In the genomic region with DNA sequence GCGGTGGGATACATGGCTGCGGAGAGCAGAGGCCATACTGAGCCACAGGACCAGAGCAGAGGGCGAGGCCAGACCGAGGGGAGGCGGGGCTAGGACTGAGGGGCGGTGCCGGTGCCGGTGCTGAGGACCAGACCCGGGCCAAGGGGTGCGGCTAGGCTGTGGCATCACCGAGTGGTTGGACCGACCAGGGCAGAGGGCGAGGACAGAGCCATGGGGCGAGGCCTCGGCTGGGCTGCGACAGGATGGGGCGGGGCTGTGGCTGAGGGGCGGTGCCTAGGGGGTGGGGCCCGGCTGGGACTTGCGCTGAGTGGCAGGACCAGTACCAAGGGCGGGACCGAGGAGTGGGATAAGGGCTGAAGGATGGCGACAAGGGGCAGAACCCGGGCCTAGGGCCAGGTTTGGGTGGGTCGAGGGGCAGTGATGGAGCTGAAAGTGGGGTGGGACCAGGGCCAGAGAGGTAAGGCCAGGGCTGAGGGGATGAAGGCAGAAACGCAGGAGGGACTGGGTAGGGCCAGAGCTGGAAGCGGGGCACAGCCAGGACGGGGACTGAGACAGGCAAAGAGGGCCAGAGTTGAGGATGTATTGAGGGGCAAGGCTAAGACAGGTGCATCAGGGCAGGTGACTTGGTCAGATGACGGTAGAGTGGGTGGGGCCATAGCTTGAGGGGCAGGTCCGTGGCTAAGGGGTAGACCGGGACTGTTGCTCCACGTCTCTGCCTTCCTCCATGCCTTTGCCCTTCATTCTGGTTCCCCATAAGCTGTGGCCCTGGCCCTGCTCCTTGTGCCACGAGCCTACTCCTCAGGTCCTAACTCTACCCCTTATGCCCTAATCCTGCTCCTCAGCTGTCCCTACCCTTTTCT, we compare ENCODE assay signal across 8 mouse cellular contexts. TPM values are rescaled to one million over a fixed set of nuclear protein-coding genes. Genes with fewer than 3 reads are reported as not detected.
DNase-seq lines count a peak whose midpoint lies in the region; ATAC-seq and TF ChIP-seq lines count a peak whose summit lies in the region.

No protein-coding gene starts in this region.

- H3K9me3 ChIP-seq in ES-Bruce4 (replicated peaks; ENCODE audit: control insufficient read depth, insufficient read depth, low read length, poor library complexity, severe bottlenecking): no peaks in the 10 kb centered on the region
- H3K9me3 ChIP-seq in neural tube, embryonic 13.5 days: no peaks in the 10 kb centered on the region

- H3K27ac ChIP-seq in ES-Bruce4 (ENCODE audit: insufficient read depth, low read length): peak overlapping the region; percentile 14; the same call in 1 of the 2 replicates
- H3K27ac ChIP-seq in neural tube, embryonic 13.5 days (replicated peaks): no peak overlapping the region

- H3K4me1 ChIP-seq in ES-Bruce4 (ENCODE audit: control insufficient read depth, insufficient read depth, low read length): no peaks in the 10 kb centered on the region
- H3K4me1 ChIP-seq in lung, adult 2 months (ENCODE audit: control insufficient read depth, insufficient read depth, low read length): no peaks in the 10 kb centered on the region; the same call in 1 of the 2 replicates
- peaks cover 12% of the 10 kb centered on the region; the same call in 1 of the 2 replicates for H3K4me1 ChIP-seq in neural tube, embryonic 13.5 days (replicated peaks)

- H3K4me2 ChIP-seq in neural tube, embryonic 13.5 days: peak overlapping the region; percentile 52

- 4% methylated on average over 33 of the region's 33 CpGs for WGBS in lung, adult 2 months
- 4% methylated on average over 33 of the region's 33 CpGs for WGBS in neural tube, embryonic 13.5 days

- no peak for TF ChIP-seq EP300 in ES-Bruce4 (IDR thresholded peaks at IDR 0.05; ENCODE audit: insufficient read depth, low read depth, low read length)

- no peaks in the 10 kb centered on the region for H3K36me3 ChIP-seq in ES-Bruce4 (ENCODE audit: control insufficient read depth, insufficient read depth, low read length, poor library complexity, severe bottlenecking)
- peaks cover 57% of the 10 kb centered on the region for H3K36me3 ChIP-seq in neural tube, embryonic 13.5 days

- H3K4me3 ChIP-seq in ES-Bruce4 (ENCODE audit: low read depth, low read length): peak overlapping the region; percentile 60
- no peak overlapping the region for H3K4me3 ChIP-seq in lung, adult 2 months (replicated peaks; ENCODE audit: extremely low read depth, low read depth, low read length)
- peak overlapping the region; percentile 32 for H3K4me3 ChIP-seq in neural tube, embryonic 13.5 days

- no peak for TF ChIP-seq CTCF in ES-Bruce4 (IDR thresholded peaks at IDR 0.05; ENCODE audit: low read depth, low read length)
- TF ChIP-seq CTCF in lung, adult 2 months (IDR thresholded peaks at IDR 0.05; ENCODE audit: insufficient read depth, low read length): no peak

- peak; percentile 50 to 64 for DNase-seq in adrenal gland, adult (ENCODE audit: inconsistent age in 2 of 2, low spot score in 1 of 2)
- no peak for DNase-seq in adrenal gland, adult 18-20 months (ENCODE audit: low spot score in 2 of 2)
- peak; percentile 65 to 75 for DNase-seq in cerebellum, postnatal 25 days
- peak; percentile 66 for DNase-seq in gastrocnemius, postnatal 25 days
- DNase-seq in kidney, adult 8-10 months: peak; percentile 30 to 38
- DNase-seq in lung, adult 2 months: peak; percentile 38

- H3K9ac ChIP-seq in ES-Bruce4 (ENCODE audit: low read depth, poor library complexity, severe bottlenecking): peak overlapping the region; percentile 26; the same call in 1 of the 2 replicates
- peak overlapping the region; percentile 27; the same call in 1 of the 2 replicates for H3K9ac ChIP-seq in neural tube, embryonic 13.5 days

- TF ChIP-seq POLR2A in ES-Bruce4 (IDR thresholded peaks at IDR 0.05; ENCODE audit: insufficient read depth, low read length): no peak
- no peak for TF ChIP-seq POLR2A in lung, adult 2 months (IDR thresholded peaks at IDR 0.05; ENCODE audit: borderline replicate concordance, extremely low read depth, low read depth, low read length)

- peak; percentile 68 for ATAC-seq in neural tube, embryonic 13.5 days (ENCODE audit: low read depth)

- H3K27me3 ChIP-seq in ES-Bruce4 (ENCODE audit: control insufficient read depth, insufficient read depth, low read length, poor library complexity, severe bottlenecking): no peaks in the 10 kb centered on the region
- peaks cover 85% of the 10 kb centered on the region for H3K27me3 ChIP-seq in neural tube, embryonic 13.5 days

RNA-seq across cellular contexts. Expression of a gene that starts 9.2 kb away (rescaled TPM):
- 10 to 100 TPM; 69.1 to 78.7 TPM for total RNA-seq in adrenal gland, adult 18-20 months (2021)
- 6.1 and 7.2 TPM in 2 replicates for polyA plus RNA-seq in ES-Bruce4 (2011; ENCODE audit: insufficient read depth, insufficient read length, low read depth, missing spikeins)
- total RNA-seq in gastrocnemius, postnatal 25 days (2021): 100 to 1,000 TPM; 215 to 268 TPM
- polyA plus RNA-seq in lung, adult 2 months (2012; rRNA removed): 89.6 and 103 TPM in 2 replicates
- polyA plus RNA-seq in neural tube, embryonic 13.5 days (2015; fragmentation: Nextera tagmentation; extraction: Ambion mirVana): 27.1 and 27.9 TPM in 2 replicates

RNA-seq across cellular contexts. Expression of a gene that starts 17.9 kb away (rescaled TPM):
- under 1 TPM; 0.42 to 0.50 TPM for total RNA-seq in adrenal gland, adult 18-20 months (2021)
- 27.5 and 30.5 TPM in 2 replicates for polyA plus RNA-seq in ES-Bruce4 (2011; ENCODE audit: insufficient read depth, insufficient read length, low read depth, missing spikeins)
- under 1 TPM in 1 of 2 experiments, not detected in 1; 0.24 TPM for total RNA-seq in gastrocnemius, postnatal 25 days (2021)
- 0.92 and 1.1 TPM in 2 replicates for polyA plus RNA-seq in lung, adult 2 months (2012; rRNA removed)
- 52.7 and 56.1 TPM in 2 replicates for polyA plus RNA-seq in neural tube, embryonic 13.5 days (2015; fragmentation: Nextera tagmentation; extraction: Ambion mirVana)

RNA-seq across cellular contexts. Expression of a gene that starts 31.6 kb away (rescaled TPM):
- 100 to 1,000 TPM; 106 to 118 TPM for total RNA-seq in adrenal gland, adult 18-20 months (2021)
- polyA plus RNA-seq in ES-Bruce4 (2011; ENCODE audit: insufficient read depth, insufficient read length, low read depth, missing spikeins): 37.2 and 41.6 TPM in 2 replicates
- 10 to 100 TPM; 34.2 to 47.8 TPM for total RNA-seq in gastrocnemius, postnatal 25 days (2021)
- polyA plus RNA-seq in lung, adult 2 months (2012; rRNA removed): 197 and 203 TPM in 2 replicates
- polyA plus RNA-seq in neural tube, embryonic 13.5 days (2015; fragmentation: Nextera tagmentation; extraction: Ambion mirVana): 68.7 and 68.8 TPM in 2 replicates

RNA-seq across cellular contexts. Expression of a gene that starts 35.3 kb away (rescaled TPM):
- 1 to 10 TPM; 1.3 to 1.4 TPM for total RNA-seq in adrenal gland, adult 18-20 months (2021)
- polyA plus RNA-seq in ES-Bruce4 (2011; ENCODE audit: insufficient read depth, insufficient read length, low read depth, missing spikeins): 0.49 and 0.93 TPM in 2 replicates
- total RNA-seq in gastrocnemius, postnatal 25 days (2021): under 1 TPM; 0.99 to 1.00 TPM
- polyA plus RNA-seq in lung, adult 2 months (2012; rRNA removed): 40.3 and 47.5 TPM in 2 replicates
- polyA plus RNA-seq in neural tube, embryonic 13.5 days (2015; fragmentation: Nextera tagmentation; extraction: Ambion mirVana): 0.36 and 0.64 TPM in 2 replicates

RNA-seq across cellular contexts. Expression of a gene that starts 59.4 kb away (rescaled TPM):
- total RNA-seq in adrenal gland, adult 18-20 months (2021): 1 to 10 TPM; 1.7 to 2.6 TPM
- polyA plus RNA-seq in ES-Bruce4 (2011; ENCODE audit: insufficient read depth, insufficient read length, low read depth, missing spikeins): 11.2 and 11.6 TPM in 2 replicates
- under 1 TPM; 0.36 to 0.62 TPM for total RNA-seq in gastrocnemius, postnatal 25 days (2021)
- polyA plus RNA-seq in lung, adult 2 months (2012; rRNA removed): 8.5 and 9.5 TPM in 2 replicates
- polyA plus RNA-seq in neural tube, embryonic 13.5 days (2015; fragmentation: Nextera tagmentation; extraction: Ambion mirVana): 1.3 and 1.9 TPM in 2 replicates

Comparison
In these comparisons a context has a peak if more than half of its experiments do, and no peak if none do; other contexts are left out.
1. DNase-seq: peak in adrenal gland, adult (2 of 2), cerebellum, postnatal 25 days (2 of 2), gastrocnemius, postnatal 25 days (single experiment), kidney, adult 8-10 months (2 of 2) and lung, adult 2 months (single experiment); none in adrenal gland, adult 18-20 months (0 of 2).
2. RNA of a gene that starts 17.9 kb away (polyA plus RNA-seq): 52.7 to 56.1 TPM in neural tube, embryonic 13.5 days and 27.5 to 30.5 TPM in ES-Bruce4; 0.92 to 1.1 TPM in lung, adult 2 months; every median in the first group is over 10 times any median in the second.